Mouse (Mus musculus) heart, postnatal 36 days (tissue): ENCODE results near the gene Nsg1. TPM values are rescaled to one million over a fixed set of nuclear protein-coding genes. Genes with fewer than 3 reads are reported as not detected.

Experiments
- DNase-seq, 2 experiments: peaks; one replicate each; pipeline ENCODE4 v3.0.0; 2021 to 2022
- intact Hi-C: fragments of 180-260 bp; cut with DNase I; formaldehyde crosslinking; loops from one replicate; pipeline ENCODE4 v1.15.1; 2025
- total RNA-seq, 2 experiments: library from RNA; stranded (reverse); gene quantifications; 2 replicates each; pipeline ENCODE4 v1.2.3; 2021

Nsg1 gene
- total RNA-seq, 2 experiments from 2014 or later = 7.6 to 9.5 TPM

DNA sequence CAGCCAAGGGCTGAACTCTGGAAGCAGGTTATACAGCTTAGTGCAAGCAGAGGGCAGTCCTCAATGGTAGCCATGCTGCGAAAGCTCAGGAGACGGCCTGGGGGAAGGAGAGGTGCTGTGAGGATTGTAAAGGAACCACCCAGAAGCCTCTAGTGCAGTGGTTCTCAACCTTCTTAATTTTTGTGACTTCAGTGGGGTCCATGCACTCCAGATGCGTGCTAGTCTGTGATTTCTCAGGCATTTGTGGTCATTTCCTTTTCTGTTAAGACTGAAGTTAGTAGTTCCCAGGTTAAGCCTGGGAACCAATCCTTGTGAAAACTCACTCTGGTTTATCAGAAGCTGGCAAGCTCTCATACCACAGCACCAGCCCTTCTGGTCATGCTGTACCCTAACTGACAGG is 69.6 kb downstream of the Nsg1 start:
- intact Hi-C loops = loop anchor here (5.0 kb wide), 1 partner anchor 338 kb away; no protein-coding TSS in a partner anchor
- no peak for DNase-seq

Other genes with a start within 250 kb of the Nsg1 start
- gene Stx18, start 121.2 kb downstream of the Nsg1 start, total RNA-seq = 10 to 100 TPM; 17.3 to 18.7 TPM
- 1 to 10 TPM; 3.9 to 4.4 TPM for gene Zbtb49, start 60.5 kb upstream of the Nsg1 start, total RNA-seq
- gene Lyar, start 60.6 kb upstream of the Nsg1 start, total RNA-seq = 10 to 100 TPM; 18.7 to 19.0 TPM
- 10 to 100 TPM; 15.6 to 15.8 TPM for gene Tmem128, start 100.3 kb upstream of the Nsg1 start, total RNA-seq
- 1 to 10 TPM in 1 of 2 experiments, under 1 TPM in 1; 0.16 to 1.1 TPM for gene Otop1, start 116.1 kb upstream of the Nsg1 start, total RNA-seq
- not detected for gene Drd5, start 159.5 kb upstream of the Nsg1 start, total RNA-seq